In genomic region chr9:32612426-32612825, GRCm38 (mm10) we compare ENCODE assay signal across 18 mouse cellular contexts. TPM values are rescaled to one million over a fixed set of nuclear protein-coding genes. Genes with fewer than 3 reads are reported as not detected.
DNase-seq lines count a peak whose midpoint lies in the region; ATAC-seq and TF ChIP-seq lines count a peak whose summit lies in the region.
"Had no signal": no experiment of that assay in that cellular context is flagged by ENCODE, and none has a peak within 500 bp of the region (broad histone marks: within the 10 kb centered on the region; RNA-seq: fewer than 3 reads in every experiment).

No protein-coding gene starts in this region.

- H3K9ac ChIP-seq in heart, adult 2 months (ENCODE audit: low read depth, low read length) = no peak overlapping the region
- H3K9ac ChIP-seq: embryonic facial prominence, embryonic 12.5 days; hindbrain, embryonic 13.5 days; liver, embryonic 14.5 days; neural tube, embryonic 12.5 days had no signal

- no peaks in the 10 kb centered on the region; the same call in 1 of the 2 replicates for H3K36me3 ChIP-seq in heart, adult 2 months (ENCODE audit: control insufficient read depth, insufficient read depth, low read length)
- H3K36me3 ChIP-seq: embryonic facial prominence, embryonic 12.5 days; forebrain, embryonic 10.5 days; hindbrain, embryonic 13.5 days; neural tube, embryonic 12.5 days had no signal

- no peak for TF ChIP-seq EP300 in heart, adult 2 months (IDR thresholded peaks at IDR 0.05; ENCODE audit: insufficient read depth, low read depth, low read length)

- peaks cover 15% of the 10 kb centered on the region for H3K4me1 ChIP-seq in heart, adult 2 months (ENCODE audit: control insufficient read depth, insufficient read depth, low read length)
- H3K4me1 ChIP-seq: embryonic facial prominence, embryonic 12.5 days; neural tube, embryonic 12.5 days had no signal

- no peak overlapping the region for H3K4me3 ChIP-seq in heart, adult 2 months
- no peak overlapping the region for H3K4me3 ChIP-seq in left cerebral cortex, adult 2 months
- H3K4me3 ChIP-seq: embryonic facial prominence, embryonic 12.5 days; forebrain, embryonic 10.5 days; hindbrain, embryonic 13.5 days; neural tube, embryonic 12.5 days had no signal

- DNase-seq in heart, adult 2 months = no peak
- no peak for DNase-seq in heart, postnatal 10 days
- no peak for DNase-seq in left cerebral cortex, adult 2 months (ENCODE audit: extremely low spot score in 1 of 2, low spot score in 2 of 2)
- DNase-seq in left cerebral cortex, adult 9 months (ENCODE audit: low spot score in 2 of 2) = no peak
- DNase-seq in thymus, postnatal 14 days = peak; percentile 42
- no peak for DNase-seq in thymus, postnatal 10 days (ENCODE audit: low spot score in 2 of 2)
- DNase-seq in ovary, postnatal 10 days (ENCODE audit: low spot score) = no peak
- DNase-seq: adrenal gland, postnatal 10 days; cerebellum, postnatal 25 days; kidney, adult 8-10 months; retina, postnatal 1 day had no signal

- no peak for ATAC-seq in inflammation-experienced regulatory T-cells, adult 6 months
- ATAC-seq: midbrain, embryonic 16.5 days had no signal

- no peak for TF ChIP-seq POLR2A in heart, adult 2 months (IDR thresholded peaks at IDR 0.05; ENCODE audit: insufficient read depth, low read depth, low read length)

- TF ChIP-seq CTCF in heart, adult 2 months (IDR thresholded peaks at IDR 0.05) = no peak
- no peak for TF ChIP-seq CTCF in left cerebral cortex, adult 2 months (IDR thresholded peaks at IDR 0.05)

- peak overlapping the region; percentile 78 for H3K27ac ChIP-seq in heart, adult 2 months
- peak overlapping the region; percentile 57 for H3K27ac ChIP-seq in left cerebral cortex, adult 2 months
- H3K27ac ChIP-seq: embryonic facial prominence, embryonic 12.5 days; forebrain, embryonic 10.5 days; hindbrain, embryonic 13.5 days; liver, embryonic 14.5 days; neural tube, embryonic 12.5 days had no signal

- no peaks in the 10 kb centered on the region for H3K27me3 ChIP-seq in heart, adult 2 months (ENCODE audit: control insufficient read depth, insufficient read depth, low read length)
- H3K27me3 ChIP-seq: embryonic facial prominence, embryonic 12.5 days; neural tube, embryonic 12.5 days had no signal

- intact Hi-C loops in heart, adult 2 months (cut with DNase I) = loop anchor here (2.0 to 5.0 kb wide), 2 partner anchors 18 to 80 kb away; no protein-coding TSS in a partner anchor
- intact Hi-C loops in heart, postnatal 10 days (cut with DNase I) = no loop called here
- intact Hi-C loops in left cerebral cortex, adult 2 months (cut with DNase I) = no loop called here

- WGBS in heart, adult 2 months = 68% methylated on average over 5 of the region's 5 CpGs

- no peaks in the 10 kb centered on the region for H3K79me2 ChIP-seq in heart, adult 2 months (replicated peaks; ENCODE audit: control insufficient read depth, insufficient read depth, low read length)

RNA-seq across cellular contexts. Expression of gene Ets1, which starts 23.6 kb away (rescaled TPM):
- 10 to 100 TPM; 40.7 to 48.7 TPM for total RNA-seq in heart, adult 2 months (2021)
- polyA plus RNA-seq in heart, adult 2 months (2012; rRNA removed) = 22.6 and 39.6 TPM in 2 replicates
- 100 to 1,000 TPM; 119 to 154 TPM for total RNA-seq in heart, postnatal 10 days (2021)
- total RNA-seq in left cerebral cortex, adult 2 months (2021) = 10 to 100 TPM in 1 of 2 experiments, 1 to 10 TPM in 1; 7.8 to 11.2 TPM
- polyA plus RNA-seq in inflammation-experienced regulatory T-cells, adult 6 months (2017; shearing (Covaris generic)) = 100 to 1,000 TPM; 831 to 847 (median 840) TPM
